Mouse (Mus musculus): ENCODE data around the gene Uhrf1. TPM values are rescaled to one million over a fixed set of nuclear protein-coding genes. Genes with fewer than 3 reads are reported as not detected.
A peak's percentile ranks its signal among the peaks of the same experiment; 100 is the strongest.

Gene Uhrf1
- polyA plus RNA-seq, 1 experiment from 2014 or later = 14.1 TPM

GRCm38 (mm10) chr17:56325450-56326152 lies 22.5 kb downstream of the Uhrf1 start, which contains the start of gene Kdm4b:
Gene Kdm4b, plus strand, starts transcription at chr17:56326062.
- Histone ChIP-seq H3K9me3 (ENCODE audit: control insufficient read depth, low read length) (no peaks in the 10 kb centered on the region), H3K36me3 (replicated peaks; ENCODE audit: control insufficient read depth, insufficient read depth) (no peaks in the 10 kb centered on the region), H3K27ac (peak within 1 kb of the TSS; percentile 96), H3K4me3 (replicated peaks; ENCODE audit: low read length) (peak within 1 kb of the TSS; percentile 96), H3K9ac (peak within 1 kb of the TSS; percentile 96), H3K4me1 (replicated peaks; ENCODE audit: control insufficient read depth, insufficient read depth, low read length) (peaks cover 17% of the 10 kb centered on the region), H3K4me2 (replicated peaks) (peak within 1 kb of the TSS; percentile 88), H3K27me3 (ENCODE audit: control insufficient read depth, insufficient read depth, low read length) (no peaks in the 10 kb centered on the region)
- peak; percentile 100 for ATAC-seq (ENCODE audit: low FRiP score)
- WGBS = under 1% methylated on average over 55 of the region's 57 CpGs
- peak; percentile 97 for DNase-seq (ENCODE audit: low spot score)

- Histone ChIP-seq H3K36me3 (replicated peaks; ENCODE audit: control insufficient read depth, insufficient read depth) (no peaks in the 10 kb centered on the region), H3K27me3 (ENCODE audit: control insufficient read depth, insufficient read depth, low read length) (no peaks in the 10 kb centered on the region), H3K9me3 (ENCODE audit: control insufficient read depth, low read length) (no peaks in the 10 kb centered on the region), H3K4me2 (replicated peaks) (peak overlapping the region; percentile 88), H3K4me1 (replicated peaks; ENCODE audit: control insufficient read depth, insufficient read depth, low read length) (peaks cover 21% of the 10 kb centered on the region), H3K9ac (peak overlapping the region; percentile 96), H3K4me3 (replicated peaks; ENCODE audit: low read length) (peak overlapping the region; percentile 96), H3K27ac (peak overlapping the region; percentile 96)
- 2% methylated on average over 58 of the region's 67 CpGs for WGBS
- DNase-seq (ENCODE audit: low spot score) = no peak
- peak; percentile 49 for ATAC-seq (ENCODE audit: low FRiP score)
Observed at GRCm38 (mm10) chr17:56326153-56327147, 23.3 kb downstream of the Uhrf1 start.

- Histone ChIP-seq H3K27ac (no peak overlapping the region), H3K9ac (no peak overlapping the region), H3K9me3 (ENCODE audit: control insufficient read depth, low read length) (no peaks in the 10 kb centered on the region), H3K36me3 (replicated peaks; ENCODE audit: control insufficient read depth, insufficient read depth) (no peaks in the 10 kb centered on the region), H3K4me2 (replicated peaks) (no peak overlapping the region), H3K4me1 (replicated peaks; ENCODE audit: control insufficient read depth, insufficient read depth, low read length) (peaks cover 21% of the 10 kb centered on the region), H3K27me3 (ENCODE audit: control insufficient read depth, insufficient read depth, low read length) (no peaks in the 10 kb centered on the region), H3K4me3 (replicated peaks; ENCODE audit: low read length) (no peak overlapping the region)
- ATAC-seq (ENCODE audit: low FRiP score) = no peak
- no peak for DNase-seq (ENCODE audit: low spot score)
Observed at GRCm38 (mm10) chr17:56329267-56329666, 26.1 kb downstream of the Uhrf1 start.

- no peak overlapping the region for H3K4me2 ChIP-seq (replicated peaks)
- ATAC-seq (ENCODE audit: low FRiP score) = no peak
- no peak overlapping the region for H3K27ac ChIP-seq
- H3K36me3 ChIP-seq (replicated peaks; ENCODE audit: control insufficient read depth, insufficient read depth) = 0 out of 2 replicates have a peak, but pooled peaks cover 4% of the 10 kb centered on the region
- no peak overlapping the region for H3K9ac ChIP-seq
- H3K4me3 ChIP-seq (replicated peaks; ENCODE audit: low read length) = no peak overlapping the region
- no peak for DNase-seq (ENCODE audit: low spot score)
- peaks cover 21% of the 10 kb centered on the region for H3K4me1 ChIP-seq (replicated peaks; ENCODE audit: control insufficient read depth, insufficient read depth, low read length)
- 67% methylated on average over 3 of the region's 3 CpGs for WGBS
- no peaks in the 10 kb centered on the region for H3K27me3 ChIP-seq (ENCODE audit: control insufficient read depth, insufficient read depth, low read length)
- H3K9me3 ChIP-seq (ENCODE audit: control insufficient read depth, low read length) = no peaks in the 10 kb centered on the region
Observed at GRCm38 (mm10) chr17:56330345-56330744, 27.2 kb downstream of the Uhrf1 start.

- ATAC-seq (ENCODE audit: low FRiP score) (no peak), DNase-seq (ENCODE audit: low spot score) (no peak)
- no peak overlapping the region for H3K4me2 ChIP-seq (replicated peaks)
- H3K27me3 ChIP-seq (ENCODE audit: control insufficient read depth, insufficient read depth, low read length) = no peaks in the 10 kb centered on the region
- H3K36me3 ChIP-seq (replicated peaks; ENCODE audit: control insufficient read depth, insufficient read depth) = 0 out of 2 replicates have a peak, but pooled peaks cover 4% of the 10 kb centered on the region
- no peak overlapping the region for H3K27ac ChIP-seq
- H3K4me1 ChIP-seq (replicated peaks; ENCODE audit: control insufficient read depth, insufficient read depth, low read length) = peaks cover 21% of the 10 kb centered on the region
- no peak overlapping the region for H3K4me3 ChIP-seq (replicated peaks; ENCODE audit: low read length)
- H3K9ac ChIP-seq = 0 out of 2 replicates have a peak overlapping the region, but pooled peaks have one; percentile 5
- H3K9me3 ChIP-seq (ENCODE audit: control insufficient read depth, low read length) = no peaks in the 10 kb centered on the region
Observed at GRCm38 (mm10) chr17:56331256-56331655, 28.1 kb downstream of the Uhrf1 start.

- Histone ChIP-seq H3K27me3 (ENCODE audit: control insufficient read depth, insufficient read depth, low read length) (no peaks in the 10 kb centered on the region), H3K4me3 (replicated peaks; ENCODE audit: low read length) (no peak overlapping the region), H3K4me1 (replicated peaks; ENCODE audit: control insufficient read depth, insufficient read depth, low read length) (peaks cover 12% of the 10 kb centered on the region), H3K9me3 (ENCODE audit: control insufficient read depth, low read length) (no peaks in the 10 kb centered on the region), H3K4me2 (replicated peaks) (no peak overlapping the region), H3K27ac (no peak overlapping the region), H3K36me3 (replicated peaks; ENCODE audit: control insufficient read depth, insufficient read depth) (0 out of 2 replicates have a peak, but pooled peaks cover 4% of the 10 kb centered on the region), H3K9ac (no peak overlapping the region)
- WGBS = 49% methylated on average over 8 of the region's 8 CpGs
- no peak for ATAC-seq (ENCODE audit: low FRiP score)
- DNase-seq (ENCODE audit: low spot score) = no peak
Observed at GRCm38 (mm10) chr17:56332987-56333386, 29.9 kb downstream of the Uhrf1 start.

GRCm38 (mm10) chr17:56337190-56337589 lies 34.1 kb downstream of the Uhrf1 start:
- no peaks in the 10 kb centered on the region for H3K4me1 ChIP-seq (replicated peaks; ENCODE audit: control insufficient read depth, insufficient read depth, low read length)
- no peak overlapping the region for H3K9ac ChIP-seq
- 57% methylated on average over 4 of the region's 4 CpGs for WGBS
- peak; percentile 50 for DNase-seq (ENCODE audit: low spot score)
- H3K27ac ChIP-seq = no peak overlapping the region
- H3K4me3 ChIP-seq (replicated peaks; ENCODE audit: low read length) = no peak overlapping the region
- ATAC-seq (ENCODE audit: low FRiP score) = no peak
- no peaks in the 10 kb centered on the region for H3K27me3 ChIP-seq (ENCODE audit: control insufficient read depth, insufficient read depth, low read length)
- H3K36me3 ChIP-seq (replicated peaks; ENCODE audit: control insufficient read depth, insufficient read depth) = 0 out of 2 replicates have a peak, but pooled peaks cover 4% of the 10 kb centered on the region
- H3K9me3 ChIP-seq (ENCODE audit: control insufficient read depth, low read length) = no peaks in the 10 kb centered on the region
- H3K4me2 ChIP-seq (replicated peaks) = no peak overlapping the region

- 0 out of 2 replicates have a peak, but pooled peaks cover 4% of the 10 kb centered on the region for H3K36me3 ChIP-seq (replicated peaks; ENCODE audit: control insufficient read depth, insufficient read depth)
- 92% methylated on average over 6 of the region's 6 CpGs for WGBS
- H3K27me3 ChIP-seq (ENCODE audit: control insufficient read depth, insufficient read depth, low read length) = no peaks in the 10 kb centered on the region
- no peak for DNase-seq (ENCODE audit: low spot score)
- H3K9ac ChIP-seq = no peak overlapping the region
- no peak for ATAC-seq (ENCODE audit: low FRiP score)
- no peaks in the 10 kb centered on the region for H3K4me1 ChIP-seq (replicated peaks; ENCODE audit: control insufficient read depth, insufficient read depth, low read length)
- H3K27ac ChIP-seq = no peak overlapping the region
- H3K4me3 ChIP-seq (replicated peaks; ENCODE audit: low read length) = no peak overlapping the region
- H3K4me2 ChIP-seq (replicated peaks) = no peak overlapping the region
- H3K9me3 ChIP-seq (ENCODE audit: control insufficient read depth, low read length) = no peaks in the 10 kb centered on the region
Observed at GRCm38 (mm10) chr17:56337791-56338190, 34.7 kb downstream of the Uhrf1 start.

GRCm38 (mm10) chr17:56338909-56339308 lies 35.8 kb downstream of the Uhrf1 start:
- Histone ChIP-seq H3K4me3 (replicated peaks; ENCODE audit: low read length) (no peak overlapping the region), H3K9me3 (ENCODE audit: control insufficient read depth, low read length) (no peaks in the 10 kb centered on the region), H3K4me1 (replicated peaks; ENCODE audit: control insufficient read depth, insufficient read depth, low read length) (no peaks in the 10 kb centered on the region), H3K27me3 (ENCODE audit: control insufficient read depth, insufficient read depth, low read length) (no peaks in the 10 kb centered on the region), H3K9ac (no peak overlapping the region), H3K4me2 (replicated peaks) (no peak overlapping the region), H3K27ac (no peak overlapping the region), H3K36me3 (replicated peaks; ENCODE audit: control insufficient read depth, insufficient read depth) (0 out of 2 replicates have a peak, but pooled peaks cover 4% of the 10 kb centered on the region)
- DNase-seq (ENCODE audit: low spot score) (no peak), ATAC-seq (ENCODE audit: low FRiP score) (no peak)
- WGBS = 54% methylated on average over 4 of the region's 4 CpGs
